Mouse (Mus musculus): ENCODE results near the gene Vmn2r61. TPM values are rescaled to one million over a fixed set of nuclear protein-coding genes. Genes with fewer than 3 reads are reported as not detected.

Gene Vmn2r61
- not detected for total RNA-seq (2018; cell fraction: chromatin; rRNA removed)
- total RNA-seq (2018; cell fraction: cytosol; rRNA removed), result not detected
- total RNA-seq (2018; cell fraction: nucleus; rRNA removed), result not detected
- polyA plus RNA-seq (2018), result not detected in 3 replicates

DNA sequence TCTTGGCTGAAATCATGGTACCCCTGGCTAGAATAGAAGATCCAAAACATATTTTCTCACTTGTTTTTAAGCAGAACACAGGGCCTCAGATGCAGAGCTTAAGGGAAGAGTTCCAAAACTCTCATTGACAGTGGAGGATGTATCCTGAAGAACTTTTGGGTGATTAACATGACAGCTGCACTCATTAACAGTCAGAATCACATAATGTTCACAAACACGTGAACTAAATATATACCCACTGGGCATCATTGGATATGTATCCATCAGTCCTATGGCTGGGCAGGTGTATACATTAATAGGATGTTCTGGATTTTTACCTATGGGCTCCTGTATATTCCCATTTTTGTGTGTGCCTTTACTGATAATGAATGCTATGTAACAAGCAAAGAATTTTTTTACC is at the start of gene Vmn2r61:
Vmn2r61 (plus strand) TSS at position 301 of the 400 bp plus-strand sequence.
- Histone ChIP-seq H3K4me3 (ENCODE audit: inconsistent target) (no peak within 1 kb of the TSS), H3K79me2 (ENCODE audit: inconsistent target) (no peaks in the 10 kb centered on the region), H3K36me3 (ENCODE audit: inconsistent target) (no peaks in the 10 kb centered on the region), H3K27ac (no peak within 1 kb of the TSS)
- 100% methylated on average over 1 of the region's 1 CpGs for WGBS (ENCODE audit: missing documents)

Other genes with a start within 250 kb of the Vmn2r61 start
- gene Vmn2r59, start 201.0 kb upstream of the Vmn2r61 start, polyA plus RNA-seq (2018), result not detected in 3 replicates
- not detected in 3 replicates for gene Vmn2r60, start 152.3 kb upstream of the Vmn2r61 start, polyA plus RNA-seq (2018)
- not detected in 3 replicates for gene 4933421I07Rik, start 188.1 kb downstream of the Vmn2r61 start, polyA plus RNA-seq (2018)
- 4.7 to 5.0 TPM (median 4.8 TPM) in 3 replicates for gene Zfp141, start 245.7 kb downstream of the Vmn2r61 start, polyA plus RNA-seq (2018)

Measured in macrophage (primary cell).